Mouse (Mus musculus): Measurements from ENCODE around the gene Nepn. TPM values are rescaled to one million over a fixed set of nuclear protein-coding genes. Genes with fewer than 3 reads are reported as not detected.

Gene Nepn
- polyA plus RNA-seq, 1 experiment from 2014 or later = not detected

DNA sequence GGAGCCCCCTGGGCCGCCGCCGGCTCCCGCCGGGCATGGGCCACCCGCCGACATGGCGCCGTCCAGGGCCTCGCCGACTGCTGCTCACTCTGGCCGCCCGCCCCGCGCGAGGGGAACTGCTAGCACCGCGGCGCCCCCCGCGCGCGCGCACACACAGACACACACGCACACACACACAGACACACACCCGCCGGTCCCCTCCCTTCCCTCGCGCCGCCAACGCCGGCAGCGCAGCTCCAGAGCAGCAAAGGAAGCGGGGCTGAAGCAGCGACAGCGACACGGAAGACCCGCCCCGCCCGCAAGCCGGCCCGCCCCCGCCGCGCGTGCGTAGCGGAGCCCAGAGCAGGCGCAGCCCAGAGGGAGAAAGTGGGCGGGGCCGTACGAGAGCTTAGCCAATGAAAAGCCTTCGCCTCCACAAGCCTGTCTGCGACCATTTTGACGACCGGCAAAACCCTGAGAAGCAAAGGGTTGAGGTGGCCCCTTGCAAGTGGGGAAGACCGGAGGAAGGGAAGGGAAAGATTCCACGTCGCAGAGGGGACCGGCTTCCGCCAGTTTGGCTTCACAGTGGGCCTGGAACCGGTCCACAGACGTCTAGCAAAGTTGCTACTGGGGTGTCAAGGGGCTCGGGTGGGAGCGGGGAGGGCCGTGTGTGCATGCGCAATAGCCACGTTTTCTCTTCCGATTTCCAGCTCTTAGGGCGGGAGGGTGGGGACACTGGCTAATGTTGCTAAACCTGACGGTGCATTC is 6.8 kb upstream of the Nepn start, which contains the start of gene Gopc:
Gene Gopc, minus strand, starts transcription at position 280 of the 747 bp plus-strand sequence.
- under 1% methylated on average over 56 of the region's 71 CpGs for WGBS

DNA sequence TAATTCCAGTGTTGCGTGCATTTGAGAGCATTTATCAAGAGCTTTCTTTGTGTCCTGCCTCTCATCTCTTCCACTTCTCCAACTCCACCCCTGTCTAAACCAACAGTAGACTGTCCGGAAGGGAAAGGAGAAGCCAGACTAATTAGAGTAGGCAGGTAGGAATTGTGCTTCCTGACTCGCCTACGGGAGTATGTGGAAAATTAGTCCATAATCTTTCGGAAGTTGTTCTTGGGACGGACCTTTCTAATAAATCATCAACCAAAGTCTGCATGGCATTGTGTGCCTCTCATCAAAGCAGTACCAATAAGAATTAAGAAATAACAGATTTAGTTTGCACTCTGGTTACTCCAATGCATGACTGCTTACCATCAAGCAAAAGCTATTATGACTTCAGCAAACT is 5.8 kb upstream of the Nepn start:
- Histone ChIP-seq H3K27me3 (no peaks in the 10 kb centered on the region), H3K9ac (no peak overlapping the region), H3K9me3 (replicated peaks) (no peaks in the 10 kb centered on the region), H3K4me1 (peaks cover 23% of the 10 kb centered on the region), H3K27ac (no peak overlapping the region), H3K4me2 (peak overlapping the region; percentile 83), H3K4me3 (peak overlapping the region; percentile 87), H3K36me3 (ENCODE audit: poor library complexity, severe bottlenecking) (no peaks in the 10 kb centered on the region)
- WGBS = 88% methylated on average over 6 of the region's 6 CpGs
- no peak for ATAC-seq

More for the DNA sequence above, 6.8 kb upstream of the Nepn start, which contains the start of gene Gopc:
- H3K9ac ChIP-seq = peak within 1 kb of the TSS; percentile 95
- peak within 1 kb of the TSS; percentile 93 for H3K27ac ChIP-seq
- peak within 1 kb of the TSS; percentile 87 for H3K4me3 ChIP-seq
- H3K4me2 ChIP-seq = peak within 1 kb of the TSS; percentile 83
- H3K27me3 ChIP-seq = no peaks in the 10 kb centered on the region
- peak; percentile 98 for ATAC-seq
- H3K36me3 ChIP-seq (ENCODE audit: poor library complexity, severe bottlenecking) = no peaks in the 10 kb centered on the region
- H3K4me1 ChIP-seq = peaks cover 26% of the 10 kb centered on the region
- no peaks in the 10 kb centered on the region for H3K9me3 ChIP-seq (replicated peaks)

DNA sequence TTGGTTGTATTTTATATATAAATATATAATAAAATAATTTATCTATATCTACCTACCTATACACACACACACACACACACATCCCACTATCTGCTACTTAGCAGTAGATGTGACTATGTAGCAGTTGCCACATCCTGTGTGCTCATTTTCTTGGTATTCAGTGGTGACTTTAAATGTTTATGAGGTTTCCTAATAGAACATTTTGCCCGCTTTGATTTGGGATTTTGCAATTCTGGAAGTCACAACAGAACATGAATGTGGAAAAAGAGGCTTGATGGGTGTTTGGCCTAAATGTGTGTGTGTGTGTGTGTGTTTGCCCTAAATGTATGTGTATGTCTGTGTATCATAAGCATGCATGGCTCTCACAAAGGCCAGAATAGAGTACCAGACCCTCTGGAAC is 5.2 kb upstream of the Nepn start:
- Histone ChIP-seq H3K36me3 (ENCODE audit: poor library complexity, severe bottlenecking) (no peaks in the 10 kb centered on the region), H3K4me1 (peaks cover 18% of the 10 kb centered on the region), H3K27me3 (no peaks in the 10 kb centered on the region), H3K4me3 (no peak overlapping the region), H3K9ac (no peak overlapping the region), H3K9me3 (replicated peaks) (no peaks in the 10 kb centered on the region), H3K4me2 (no peak overlapping the region), H3K27ac (no peak overlapping the region)
- no peak for ATAC-seq
- WGBS = 88% methylated on average over 1 of the region's 1 CpGs

DNA sequence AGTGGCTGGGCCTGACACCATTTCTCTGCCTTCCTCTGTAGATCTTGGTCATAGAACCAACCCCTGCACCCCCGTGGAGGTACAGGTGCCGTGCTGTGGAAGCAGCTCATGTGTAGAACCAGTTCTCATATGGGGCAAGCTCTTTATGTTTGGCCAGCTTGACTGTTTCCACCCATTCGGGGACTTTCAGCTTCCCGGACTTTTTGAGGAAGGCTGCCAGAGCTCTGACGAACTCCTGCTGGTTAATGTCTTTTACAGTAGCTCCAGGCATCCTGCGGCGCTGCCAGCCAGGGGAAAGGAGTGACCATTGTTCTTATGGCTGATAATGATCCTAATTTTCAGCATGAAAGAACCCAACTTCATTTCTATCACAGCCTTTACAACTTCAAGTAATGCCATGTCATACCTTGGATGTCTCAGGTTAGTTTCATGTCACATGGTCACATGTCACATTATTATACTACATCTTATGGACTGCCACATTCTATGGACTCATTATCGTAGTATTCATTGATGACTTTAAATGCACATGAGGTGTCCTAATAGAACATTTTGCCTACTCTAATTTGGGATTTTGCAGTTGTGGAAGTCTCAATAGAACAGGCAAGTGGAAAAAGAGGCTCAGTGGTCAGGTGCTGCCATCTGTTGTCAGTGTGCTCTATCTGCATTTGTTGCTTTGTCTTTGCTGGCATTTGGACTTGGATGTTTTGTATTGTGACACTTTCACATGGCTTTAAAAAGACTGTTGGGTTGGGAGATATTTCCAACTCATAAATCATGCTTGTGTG is 3.8 kb upstream of the Nepn start:
- ATAC-seq = no peak
- H3K4me3 ChIP-seq = no peak overlapping the region
- 38% methylated on average over 8 of the region's 8 CpGs for WGBS
- no peaks in the 10 kb centered on the region for H3K36me3 ChIP-seq (ENCODE audit: poor library complexity, severe bottlenecking)
- no peaks in the 10 kb centered on the region for H3K27me3 ChIP-seq
- H3K27ac ChIP-seq = no peak overlapping the region
- no peak overlapping the region for H3K4me2 ChIP-seq
- H3K9ac ChIP-seq = no peak overlapping the region
- peaks cover 6% of the 10 kb centered on the region for H3K4me1 ChIP-seq
- H3K9me3 ChIP-seq (replicated peaks) = no peaks in the 10 kb centered on the region

DNA sequence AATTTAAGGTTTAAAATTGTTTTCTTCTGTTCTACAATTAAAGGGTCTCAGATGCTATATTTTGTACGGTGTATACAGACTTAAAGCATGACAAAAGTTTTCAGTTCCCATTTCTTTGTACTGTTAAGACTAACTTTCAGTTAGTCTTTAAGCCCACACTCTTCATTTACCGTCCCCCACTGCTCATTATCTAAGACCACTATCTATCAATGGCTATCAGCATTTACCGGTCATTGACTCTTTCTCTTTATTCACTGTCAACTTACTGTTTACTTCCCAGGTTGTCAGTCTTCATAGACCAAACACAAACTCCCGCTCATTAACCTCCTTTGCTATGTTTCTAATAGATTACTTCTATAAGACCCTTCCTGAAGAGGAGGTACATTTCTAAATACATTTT is 1.6 kb upstream of the Nepn start:
- H3K9ac ChIP-seq = no peak overlapping the region
- H3K4me1 ChIP-seq = peaks cover 6% of the 10 kb centered on the region
- H3K27ac ChIP-seq = no peak overlapping the region
- no peaks in the 10 kb centered on the region for H3K9me3 ChIP-seq (replicated peaks)
- H3K4me2 ChIP-seq = no peak overlapping the region
- no peak overlapping the region for H3K4me3 ChIP-seq
- H3K27me3 ChIP-seq = no peaks in the 10 kb centered on the region
- no peaks in the 10 kb centered on the region for H3K36me3 ChIP-seq (ENCODE audit: poor library complexity, severe bottlenecking)
- WGBS = 71% methylated on average over 4 of the region's 4 CpGs
- ATAC-seq = no peak

DNA sequence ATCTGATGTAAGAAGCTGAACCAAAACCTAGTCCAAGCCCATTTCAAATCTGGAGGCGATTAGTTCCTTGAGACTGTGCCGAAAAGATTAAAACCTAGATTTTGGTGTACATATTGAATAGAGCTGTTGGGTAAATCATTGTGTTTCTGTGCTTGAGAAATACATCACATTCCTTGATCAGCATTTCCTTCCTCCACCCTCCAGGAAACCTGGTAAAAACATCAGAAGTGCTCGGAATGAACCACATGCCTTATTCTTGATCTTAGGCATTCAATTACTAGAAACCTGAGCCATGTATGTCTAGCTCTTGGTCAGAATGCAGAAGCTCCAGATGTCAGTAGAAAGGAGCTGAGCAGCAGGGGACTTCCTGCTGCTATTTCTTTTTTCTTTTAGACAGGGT is 666 bp downstream of the Nepn start:
- H3K36me3 ChIP-seq (ENCODE audit: poor library complexity, severe bottlenecking) = no peaks in the 10 kb centered on the region
- no peak for ATAC-seq
- H3K4me3 ChIP-seq = no peak overlapping the region
- no peak overlapping the region for H3K27ac ChIP-seq
- WGBS = 82% methylated on average over 3 of the region's 3 CpGs
- no peak overlapping the region for H3K4me2 ChIP-seq
- no peak overlapping the region for H3K9ac ChIP-seq
- H3K4me1 ChIP-seq = no peaks in the 10 kb centered on the region
- H3K27me3 ChIP-seq = no peaks in the 10 kb centered on the region
- H3K9me3 ChIP-seq (replicated peaks) = no peaks in the 10 kb centered on the region

DNA sequence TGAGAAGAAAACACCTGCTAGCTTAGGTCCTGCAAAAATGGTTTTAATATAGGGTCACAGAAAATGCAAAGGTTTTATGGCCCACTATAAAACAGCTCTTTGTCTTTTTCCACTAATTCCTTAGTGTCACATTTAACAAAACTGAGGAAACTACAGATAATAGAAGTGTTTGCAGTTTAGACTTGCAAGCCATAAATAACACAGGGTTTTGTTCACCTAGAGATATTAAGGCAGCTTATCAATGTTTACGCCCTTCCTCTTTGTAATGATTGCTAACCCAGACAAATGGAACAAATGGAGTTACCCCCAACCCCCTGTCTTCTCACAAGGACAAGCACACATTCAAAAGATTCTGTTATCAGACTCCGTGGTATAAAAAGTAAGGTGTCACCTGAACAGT is 2.4 kb downstream of the Nepn start:
- H3K4me2 ChIP-seq = no peak overlapping the region
- no peak overlapping the region for H3K4me3 ChIP-seq
- no peaks in the 10 kb centered on the region for H3K4me1 ChIP-seq
- H3K9me3 ChIP-seq (replicated peaks) = no peaks in the 10 kb centered on the region
- WGBS = 80% methylated on average over 2 of the region's 2 CpGs
- H3K9ac ChIP-seq = no peak overlapping the region
- no peaks in the 10 kb centered on the region for H3K36me3 ChIP-seq (ENCODE audit: poor library complexity, severe bottlenecking)
- no peaks in the 10 kb centered on the region for H3K27me3 ChIP-seq
- ATAC-seq = no peak
- no peak overlapping the region for H3K27ac ChIP-seq

DNA sequence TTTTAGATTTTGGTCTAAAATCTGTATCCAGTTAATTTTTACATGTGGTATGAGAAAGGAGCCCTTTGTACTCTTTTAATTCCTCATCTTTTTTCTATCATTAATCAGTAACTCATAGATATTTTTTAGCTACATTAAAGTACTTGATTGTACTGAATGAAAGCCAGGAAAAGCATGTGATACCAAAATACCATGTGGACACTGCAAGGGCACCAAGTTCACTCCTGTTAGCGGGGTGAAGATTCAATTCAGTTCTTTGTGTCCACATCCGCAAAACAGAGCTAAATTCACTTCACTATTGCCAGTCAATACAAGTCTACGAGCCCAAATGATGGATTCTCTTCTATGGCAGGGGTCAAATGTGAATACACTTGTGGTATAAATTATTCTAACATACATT is 7.9 kb downstream of the Nepn start:
- H3K9me3 ChIP-seq (replicated peaks) = no peaks in the 10 kb centered on the region
- WGBS = 91% methylated on average over 3 of the region's 3 CpGs
- H3K9ac ChIP-seq = no peak overlapping the region
- H3K27ac ChIP-seq = no peak overlapping the region
- no peaks in the 10 kb centered on the region for H3K36me3 ChIP-seq (ENCODE audit: poor library complexity, severe bottlenecking)
- ATAC-seq = no peak
- H3K4me3 ChIP-seq = no peak overlapping the region
- H3K4me2 ChIP-seq = no peak overlapping the region
- no peaks in the 10 kb centered on the region for H3K4me1 ChIP-seq
- no peaks in the 10 kb centered on the region for H3K27me3 ChIP-seq

DNA sequence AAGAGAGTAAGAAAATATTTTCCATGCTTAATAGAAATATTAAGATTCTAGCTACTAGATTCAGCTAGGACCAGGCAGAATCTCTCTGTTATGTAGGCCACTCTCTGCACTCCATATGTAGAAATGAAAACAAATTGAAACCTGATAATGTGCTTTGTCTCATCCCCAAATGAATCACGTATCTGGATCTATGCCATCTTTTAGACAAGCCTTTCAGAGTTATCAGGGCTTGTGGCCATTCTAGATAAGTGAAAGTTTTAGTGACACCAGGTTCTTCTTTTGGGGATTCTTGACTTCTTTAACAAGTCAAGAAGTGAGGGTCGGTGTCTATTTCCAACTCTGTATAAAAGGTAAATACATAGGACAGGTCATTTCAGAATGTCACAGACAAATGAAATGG is 9.9 kb downstream of the Nepn start:
- H3K36me3 ChIP-seq (ENCODE audit: poor library complexity, severe bottlenecking) = no peaks in the 10 kb centered on the region
- ATAC-seq = no peak
- no peak overlapping the region for H3K9ac ChIP-seq
- no peak overlapping the region for H3K4me2 ChIP-seq
- WGBS = 84% methylated on average over 2 of the region's 2 CpGs
- no peaks in the 10 kb centered on the region for H3K9me3 ChIP-seq (replicated peaks)
- H3K4me3 ChIP-seq = no peak overlapping the region
- no peak overlapping the region for H3K27ac ChIP-seq
- H3K27me3 ChIP-seq = no peaks in the 10 kb centered on the region
- H3K4me1 ChIP-seq = no peaks in the 10 kb centered on the region

DNA sequence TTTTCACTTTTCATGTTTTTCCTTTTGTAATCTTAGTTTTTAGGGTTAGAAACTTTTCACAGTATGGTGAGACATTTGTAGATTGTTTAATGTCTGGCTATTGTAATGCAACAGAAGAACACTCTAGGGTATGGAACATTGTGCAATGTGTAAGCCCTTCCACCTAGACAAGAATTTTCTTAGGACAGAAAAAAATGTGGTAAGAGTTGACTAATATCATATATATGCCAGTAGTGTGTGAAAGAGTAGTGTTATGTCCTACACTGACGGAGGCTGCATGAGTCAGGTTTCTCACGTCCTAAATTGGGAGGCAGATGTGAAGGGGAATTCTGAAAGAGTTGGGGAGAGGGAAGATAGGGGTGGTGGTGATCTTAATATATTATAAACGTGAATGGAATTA is 10.9 kb downstream of the Nepn start:
- no peaks in the 10 kb centered on the region for H3K27me3 ChIP-seq
- no peaks in the 10 kb centered on the region for H3K4me1 ChIP-seq
- ATAC-seq = no peak
- no peak overlapping the region for H3K4me2 ChIP-seq
- no peak overlapping the region for H3K4me3 ChIP-seq
- 69% methylated on average over 3 of the region's 3 CpGs for WGBS
- H3K27ac ChIP-seq = no peak overlapping the region
- H3K9me3 ChIP-seq (replicated peaks) = no peaks in the 10 kb centered on the region
- no peaks in the 10 kb centered on the region for H3K36me3 ChIP-seq (ENCODE audit: poor library complexity, severe bottlenecking)
- no peak overlapping the region for H3K9ac ChIP-seq

DNA sequence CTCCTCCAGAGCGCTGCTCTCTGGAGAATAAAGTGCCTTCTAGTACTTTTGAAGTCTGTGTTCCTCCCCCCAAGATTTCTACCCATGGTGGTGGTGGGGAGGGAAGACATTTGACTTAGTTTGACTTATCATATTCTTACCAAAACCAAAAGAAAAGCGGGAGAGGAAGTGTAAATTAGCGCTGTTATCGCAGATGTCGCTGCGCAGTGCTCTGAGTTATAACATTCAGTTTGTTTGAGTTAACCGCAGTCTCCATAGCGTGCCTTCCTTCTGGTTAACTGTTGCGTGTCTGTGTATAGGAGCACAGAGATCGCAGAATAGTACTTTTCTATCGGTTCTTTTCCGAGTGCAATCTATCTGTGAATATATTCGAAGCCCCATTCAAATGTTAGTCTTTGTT is 16.4 kb downstream of the Nepn start:
- H3K9ac ChIP-seq = no peak overlapping the region
- H3K4me3 ChIP-seq = no peak overlapping the region
- no peak for ATAC-seq
- H3K4me1 ChIP-seq = no peaks in the 10 kb centered on the region
- 94% methylated on average over 13 of the region's 13 CpGs for WGBS
- H3K27me3 ChIP-seq = no peaks in the 10 kb centered on the region
- no peak overlapping the region for H3K27ac ChIP-seq
- H3K36me3 ChIP-seq (ENCODE audit: poor library complexity, severe bottlenecking) = no peaks in the 10 kb centered on the region
- no peaks in the 10 kb centered on the region for H3K9me3 ChIP-seq (replicated peaks)
- no peak overlapping the region for H3K4me2 ChIP-seq

DNA sequence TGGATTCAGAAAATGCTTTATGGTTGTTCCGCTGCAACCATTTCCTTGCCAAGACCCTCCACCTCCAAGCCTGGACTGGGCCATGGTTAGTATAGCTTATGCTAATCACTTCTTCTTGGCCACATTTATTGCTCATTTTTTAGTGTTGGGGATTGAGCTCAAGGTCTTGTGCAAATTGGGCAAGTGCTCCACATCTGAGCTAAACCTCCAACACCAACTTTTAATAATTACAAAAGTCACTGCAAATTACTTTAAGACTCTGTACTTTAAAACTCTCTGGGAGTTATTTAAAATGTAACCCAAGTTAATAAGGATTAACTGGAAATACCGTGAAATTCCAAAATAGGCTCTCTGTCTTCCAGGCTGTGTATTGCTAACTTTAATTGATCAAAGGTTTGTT is 18.8 kb downstream of the Nepn start:
- ATAC-seq = no peak
- H3K27me3 ChIP-seq = no peaks in the 10 kb centered on the region

More for the DNA sequence above, 18.8 kb downstream of the Nepn start:
- Histone ChIP-seq H3K36me3 (ENCODE audit: poor library complexity, severe bottlenecking) (no peaks in the 10 kb centered on the region), H3K27ac (no peak overlapping the region), H3K9me3 (replicated peaks) (no peaks in the 10 kb centered on the region), H3K9ac (no peak overlapping the region), H3K4me2 (no peak overlapping the region), H3K4me3 (no peak overlapping the region), H3K4me1 (no peaks in the 10 kb centered on the region)
- WGBS = 87% methylated on average over 2 of the region's 2 CpGs

Data from forebrain, embryonic 13.5 days (tissue).